Mouse (Mus musculus): ENCODE measurements at regions not wholly inside any gene's neighbourhood (a gene's known extent, or its start where the extent isn't known, plus 50 kb on each side); places are given as distances from the start of the nearest gene placed in this dataset.

DNA sequence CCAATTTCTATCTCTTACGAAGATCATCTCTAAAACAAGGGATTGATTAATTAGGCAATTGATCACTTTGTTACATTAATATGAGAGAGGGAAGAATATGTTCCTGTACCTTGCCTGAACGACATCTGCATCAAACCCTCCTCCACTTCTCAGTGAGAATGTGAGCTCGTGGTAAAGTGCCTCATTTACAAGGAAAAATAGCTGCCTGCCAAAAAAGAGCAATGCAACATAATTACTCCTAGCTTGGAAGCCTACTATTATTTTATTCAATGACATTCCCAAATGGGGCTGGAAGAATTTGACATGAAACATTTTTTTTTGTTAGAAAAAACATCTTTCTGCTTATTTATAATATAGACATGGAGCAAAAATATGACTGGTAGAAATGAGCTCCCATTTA is 138.5 kb upstream of the Negr1 start:
- no peak for DNase-seq

DNA sequence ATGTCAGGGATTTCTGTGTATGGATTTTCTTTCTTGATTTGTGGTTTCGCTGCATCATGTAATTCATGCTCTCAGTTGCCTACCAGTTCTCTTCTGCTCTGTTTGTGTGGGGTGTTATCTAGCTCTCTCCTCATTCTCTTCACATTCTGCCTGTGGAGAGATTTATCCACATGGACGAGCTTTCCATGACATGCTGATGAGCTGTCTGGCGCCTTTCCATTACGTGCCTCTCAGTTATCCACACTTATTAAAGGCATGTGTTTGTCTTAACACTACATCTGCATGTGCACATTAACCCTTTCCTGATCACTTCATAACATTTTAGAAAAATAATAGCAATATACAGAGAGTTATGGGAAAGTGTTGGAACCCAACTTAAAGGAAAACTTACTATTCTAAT is 106.6 kb upstream of the Negr1 start:
- peak; percentile 57 for DNase-seq

DNA sequence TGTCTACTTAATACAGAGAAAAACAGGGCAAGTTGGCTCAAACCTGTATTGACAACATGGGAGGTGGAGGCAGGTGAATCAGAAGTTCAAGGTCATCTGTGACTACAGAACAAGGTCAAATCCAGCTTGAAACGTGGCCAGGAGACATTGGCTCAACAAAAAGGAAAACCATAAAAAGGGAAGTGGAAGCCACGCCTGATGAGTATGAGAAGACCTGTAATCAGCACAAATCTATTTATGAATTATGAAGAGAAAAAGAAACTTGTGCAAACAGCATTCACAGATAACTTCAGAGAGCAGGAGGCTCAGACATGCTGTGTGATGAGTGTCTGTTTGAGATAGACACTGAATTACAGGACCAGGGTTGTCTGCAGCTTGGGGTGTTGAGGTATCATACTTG is 98.3 kb upstream of the Negr1 start:
- DNase-seq: no peak

DNA sequence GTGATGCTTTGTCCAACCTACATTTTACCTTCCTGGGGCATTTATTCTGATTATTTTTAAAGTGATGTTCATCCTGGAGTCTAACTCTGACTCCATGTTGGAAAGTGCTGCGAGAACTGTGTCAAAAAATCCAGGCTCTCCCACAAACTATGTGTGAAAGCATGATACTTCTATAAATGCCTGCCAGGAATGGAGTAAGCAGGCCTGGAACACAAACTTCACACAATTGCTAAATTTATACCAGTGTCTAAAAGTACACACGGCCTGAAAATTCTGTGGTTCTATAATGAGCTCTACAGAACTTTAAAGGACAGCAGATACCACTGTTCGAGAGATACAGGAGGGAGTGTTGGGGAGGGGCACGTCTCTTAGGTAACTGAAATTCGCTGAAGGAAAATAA is 96.0 kb upstream of the Negr1 start:
- DNase-seq: no peak

DNA sequence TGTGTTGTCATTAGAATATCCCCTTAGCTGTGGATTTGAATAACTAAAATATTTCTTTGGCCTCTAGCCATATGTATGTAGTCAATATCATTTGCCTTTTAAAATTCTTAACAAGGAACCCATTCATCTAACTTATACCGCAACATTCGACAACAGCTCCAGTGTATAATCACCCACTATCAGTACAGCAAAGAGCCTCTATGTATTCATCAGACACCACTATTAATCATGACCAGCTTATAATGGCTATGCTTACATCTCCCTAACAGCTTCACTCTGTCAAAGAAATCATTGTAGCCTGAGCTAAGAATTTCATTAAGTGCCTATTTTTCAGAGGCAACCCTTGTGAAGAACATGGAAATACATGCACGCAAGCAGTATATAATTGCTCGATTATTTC is 88.9 kb upstream of the Negr1 start:
- no peak for DNase-seq

All from cerebellum, postnatal 10 days (tissue).